Mouse (Mus musculus) megakaryocyte, embryonic 14.5 days (primary cell): ENCODE results near the gene Sacm1l.

Experiments used
- FLI1 ChIP-seq: IDR thresholded peaks from 2 replicates; pipeline ENCODE4 v1.6.1; 2012; ENCODE audit warnings: low read length, inconsistent platforms, mixed read lengths
- GATA1 ChIP-seq: IDR thresholded peaks from 3 replicates; pipeline ENCODE4 v1.6.1; 2012; ENCODE audit warnings: mixed read lengths, low read length, inconsistent platforms, borderline replicate concordance

GRCm38 (mm10) chr9:123531234-123531633 is 1.7 kb downstream of the Sacm1l start:
- TF ChIP-seq FLI1: no peak
- no peak for TF ChIP-seq GATA1
